Mouse (Mus musculus) kidney, adult 18-20 months (tissue): ENCODE measurements around the gene Agap1.

Experiments used
- DNase-seq: peaks from one replicate; pipeline ENCODE4 v3.0.0; 2021

The Agap1 gene

DNA sequence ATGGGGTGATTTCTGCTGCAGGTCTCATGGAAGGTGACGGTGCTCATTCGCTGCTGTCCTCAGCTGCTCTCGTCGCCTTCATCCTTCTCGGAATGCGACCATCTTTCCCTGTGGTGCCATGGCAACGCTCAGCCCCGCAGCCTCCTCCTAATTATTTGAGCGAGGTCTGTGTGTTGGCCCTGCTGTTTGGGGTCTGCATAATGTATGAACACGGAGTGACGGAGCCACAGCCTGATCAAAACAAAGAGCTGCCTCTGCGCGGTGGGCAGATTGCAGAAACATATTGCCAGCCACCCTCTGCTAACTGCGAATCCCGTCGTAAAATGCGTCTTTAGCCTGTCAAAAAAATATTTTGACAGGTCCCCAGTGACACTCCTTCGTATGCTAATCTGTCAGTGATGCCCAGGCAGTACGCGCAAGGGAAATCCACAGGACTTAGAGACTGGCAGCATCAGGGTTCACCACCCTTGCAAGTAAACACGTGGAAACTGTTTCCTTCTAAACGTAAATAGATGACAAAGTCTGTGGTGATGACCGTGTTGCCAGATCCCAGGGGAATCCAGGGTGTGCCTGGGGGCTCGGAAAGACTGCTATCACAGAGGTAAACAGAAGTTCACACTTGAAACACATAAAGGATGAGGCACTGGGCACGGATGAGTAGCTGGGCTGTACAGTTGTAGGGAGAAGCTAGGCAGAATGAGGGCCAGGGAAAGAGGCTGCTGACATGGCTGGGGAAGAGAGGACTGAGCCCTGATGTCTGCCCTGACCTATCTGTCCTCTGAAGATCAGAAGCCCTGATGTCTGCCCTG lies 95.7 kb downstream of the Agap1 start:
- no peak for DNase-seq

DNA sequence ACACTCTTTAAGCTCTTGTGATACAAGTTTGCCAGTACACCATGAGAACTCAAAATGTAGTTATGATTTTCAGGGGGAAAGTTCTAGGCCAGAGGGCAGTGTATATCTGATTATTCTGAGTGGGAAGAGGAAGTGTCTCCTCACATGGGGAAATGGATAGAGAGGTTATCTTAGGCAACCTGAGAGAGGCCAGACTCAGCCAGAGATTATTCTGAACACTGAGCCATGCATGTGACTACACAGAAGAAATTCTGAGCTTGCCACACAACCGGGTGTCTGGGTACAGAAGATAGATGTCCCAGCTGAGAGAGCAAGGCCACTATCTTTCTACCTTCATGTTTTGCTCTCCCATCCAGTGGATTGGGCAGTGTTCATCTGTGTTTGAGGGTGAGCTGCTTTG lies 97.9 kb downstream of the Agap1 start:
- DNase-seq, result no peak

DNA sequence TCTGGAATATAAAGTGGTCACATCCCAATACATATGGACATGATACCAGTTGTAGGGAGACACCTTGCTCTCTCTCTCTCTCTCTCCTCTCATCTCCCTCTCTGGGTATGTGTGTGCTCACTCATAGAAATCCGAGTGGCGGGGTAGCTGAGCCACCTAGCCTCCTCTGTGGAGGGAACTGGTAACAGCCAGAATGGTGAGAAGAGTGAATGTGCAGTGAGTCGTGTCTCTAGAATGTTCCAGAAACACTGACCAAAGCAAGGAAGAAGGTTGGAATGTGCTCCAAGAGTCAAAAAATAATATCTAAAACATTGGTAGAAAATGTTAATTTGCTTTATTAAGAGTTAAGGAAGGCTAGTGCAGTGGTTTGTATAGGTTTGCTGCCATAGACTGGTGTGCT lies 99.2 kb downstream of the Agap1 start:
- DNase-seq, result no peak

DNA sequence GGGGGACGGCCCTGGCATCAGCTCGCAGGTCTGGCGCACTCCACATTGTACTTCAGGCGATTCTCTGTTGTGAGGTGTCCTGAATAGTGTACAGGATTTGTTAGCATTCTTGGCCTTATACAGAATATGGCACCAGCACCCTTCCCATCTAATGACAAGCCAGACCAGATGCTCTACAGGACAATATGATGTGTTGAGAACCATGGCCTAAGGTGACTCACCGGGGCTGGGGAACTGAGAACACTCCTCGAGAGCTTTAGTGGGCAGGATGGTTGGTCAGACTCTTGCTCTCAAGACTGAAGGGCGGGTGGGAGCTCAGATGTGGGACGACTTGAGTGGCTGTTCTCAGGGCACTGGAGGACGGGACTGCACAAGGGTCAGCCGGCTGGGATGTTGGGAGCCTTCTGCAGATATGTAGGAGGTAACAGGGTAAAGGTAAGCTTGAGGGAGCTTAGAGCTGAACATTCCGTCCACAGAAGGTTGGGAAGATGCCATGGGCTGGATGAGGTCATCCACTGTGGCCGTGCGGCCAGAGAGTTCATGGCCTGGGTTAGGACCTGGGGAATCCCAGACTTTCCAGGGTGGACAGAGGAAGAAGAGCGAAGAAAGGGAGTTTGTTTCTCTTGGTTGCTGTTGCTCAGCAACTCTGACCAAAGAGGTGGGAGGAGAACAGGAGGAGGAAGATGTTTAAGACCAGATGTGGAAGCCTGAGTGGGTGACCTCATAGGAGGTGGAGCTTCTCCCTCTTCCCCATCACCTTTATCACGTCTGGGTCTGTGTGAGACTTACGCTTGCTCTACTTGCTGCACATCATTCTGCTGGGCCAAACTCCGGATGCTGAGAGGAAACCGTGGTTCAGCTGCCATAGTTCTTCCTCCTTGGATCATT lies 100.6 kb downstream of the Agap1 start:
- peak; percentile 81 for DNase-seq

DNA sequence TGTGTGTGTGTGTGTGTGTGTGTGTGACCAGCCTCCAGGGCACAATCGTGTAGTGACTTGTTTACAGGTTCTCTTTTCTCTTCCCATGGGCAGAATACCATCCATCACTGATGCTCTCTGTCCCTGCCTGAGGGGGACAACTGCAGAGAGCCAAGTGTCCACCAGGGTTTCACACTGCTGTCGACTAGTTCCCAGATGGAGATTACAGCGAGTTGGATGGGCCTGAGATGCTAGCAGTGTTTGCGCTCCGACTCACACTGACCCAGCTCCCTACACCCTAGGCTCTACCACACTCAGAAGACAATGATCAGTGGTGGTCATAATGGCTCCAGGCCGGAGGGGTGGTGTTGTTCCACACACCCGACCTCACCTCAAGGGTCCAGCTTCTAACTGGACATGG lies 101.4 kb downstream of the Agap1 start:
- no peak for DNase-seq

DNA sequence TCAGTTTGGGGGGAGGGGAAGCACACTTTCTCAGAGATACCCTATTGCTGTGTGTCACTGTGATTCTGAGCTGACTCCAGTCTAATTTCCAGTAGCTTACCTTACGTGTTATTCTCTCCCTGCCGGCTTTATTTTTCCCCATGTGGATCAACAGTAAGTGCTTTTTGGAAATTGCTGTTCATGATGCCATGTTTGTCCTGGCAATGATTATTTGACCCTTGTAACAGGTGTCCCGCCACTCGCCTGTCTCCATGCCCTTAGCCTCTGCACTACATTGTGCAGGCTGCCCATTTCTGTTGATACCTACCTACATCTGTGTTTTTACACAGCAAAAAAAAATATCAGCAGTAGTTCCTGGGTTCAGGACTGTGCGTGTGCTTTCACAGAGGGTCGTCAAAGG lies 102.8 kb downstream of the Agap1 start:
- DNase-seq, result no peak

DNA sequence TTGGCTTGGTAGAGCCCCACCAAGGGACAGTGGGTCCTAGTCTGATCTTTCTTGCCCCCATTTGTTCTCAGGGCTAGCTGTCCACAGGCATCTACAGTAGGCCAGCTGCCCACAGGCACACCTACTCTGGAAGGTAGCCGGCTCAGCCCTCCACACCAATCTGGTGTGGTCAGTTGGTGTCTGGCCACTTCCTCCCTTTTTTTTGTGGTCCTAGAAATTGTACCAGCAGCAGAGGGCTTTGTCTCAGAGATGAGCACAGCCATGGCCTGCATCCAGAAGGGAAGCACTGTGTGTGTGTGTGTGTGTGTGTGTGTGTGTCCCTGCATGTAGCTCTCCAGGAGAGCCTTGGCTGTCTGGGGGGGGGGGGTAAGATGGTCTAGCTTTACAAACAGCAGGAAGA lies 103.5 kb downstream of the Agap1 start:
- no peak for DNase-seq

DNA sequence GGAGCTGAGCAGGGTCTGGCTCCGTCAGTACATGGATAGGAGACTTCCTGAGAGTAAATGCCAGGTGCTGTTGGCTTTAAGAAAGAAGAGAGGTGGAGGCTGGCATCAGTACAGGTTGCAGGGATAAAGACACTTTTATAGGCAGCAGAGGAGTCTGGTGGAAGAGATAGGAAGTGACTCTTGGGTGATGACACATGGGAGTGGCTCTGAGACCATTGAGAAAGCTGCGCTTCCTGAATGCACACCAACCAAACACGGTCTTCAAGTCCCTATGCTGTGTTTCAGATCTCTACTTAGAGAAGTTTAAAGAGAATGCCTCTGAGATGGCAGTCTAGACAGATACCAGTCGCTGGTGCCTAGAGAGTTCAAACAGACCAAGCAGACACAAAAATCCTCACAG lies 108.8 kb downstream of the Agap1 start:
- DNase-seq, result no peak

DNA sequence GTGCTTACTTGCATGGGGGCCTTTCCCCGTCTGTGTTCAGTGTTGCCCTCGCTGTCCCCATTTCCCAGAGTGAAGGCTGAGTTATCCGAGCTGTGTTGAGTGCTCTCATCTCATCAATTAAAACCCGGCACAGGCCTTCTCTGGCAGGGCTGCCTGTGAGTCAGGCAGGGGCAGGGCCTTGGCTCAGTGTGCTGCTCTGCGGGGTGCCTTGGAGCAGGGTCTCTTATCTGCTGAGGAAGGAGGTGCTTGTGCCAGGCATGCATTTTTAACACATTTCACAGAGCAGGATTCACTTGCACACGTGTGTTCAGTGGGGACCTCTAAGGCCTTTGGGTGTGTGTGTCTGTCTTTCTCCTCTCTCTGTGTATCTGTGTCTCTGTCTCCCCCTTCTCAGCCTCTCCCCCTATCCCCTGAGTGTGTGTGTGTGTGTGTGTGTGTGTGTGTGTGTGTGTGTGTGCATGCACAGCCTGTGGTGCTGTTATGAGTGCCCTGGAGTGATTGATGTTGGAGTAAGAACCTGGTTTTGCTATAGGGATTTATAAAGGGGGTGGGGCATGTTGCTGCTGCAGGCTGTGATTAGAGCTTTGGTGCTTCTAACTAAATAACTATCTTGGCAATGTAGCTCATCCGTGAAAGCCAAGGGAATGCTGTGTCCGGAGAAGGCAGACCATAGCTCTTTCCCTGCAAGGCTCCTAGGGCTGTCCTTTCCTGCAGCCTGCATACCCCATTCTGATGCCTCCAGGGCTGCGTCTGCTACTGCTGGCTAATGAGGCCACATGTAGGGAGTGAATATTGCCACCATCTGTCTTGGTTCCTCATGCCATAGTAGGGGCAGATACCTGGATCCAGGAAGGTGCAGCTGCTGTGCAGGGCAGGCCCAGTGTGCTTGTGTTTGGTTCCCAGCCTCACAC lies 112.2 kb downstream of the Agap1 start:
- DNase-seq, result no peak

DNA sequence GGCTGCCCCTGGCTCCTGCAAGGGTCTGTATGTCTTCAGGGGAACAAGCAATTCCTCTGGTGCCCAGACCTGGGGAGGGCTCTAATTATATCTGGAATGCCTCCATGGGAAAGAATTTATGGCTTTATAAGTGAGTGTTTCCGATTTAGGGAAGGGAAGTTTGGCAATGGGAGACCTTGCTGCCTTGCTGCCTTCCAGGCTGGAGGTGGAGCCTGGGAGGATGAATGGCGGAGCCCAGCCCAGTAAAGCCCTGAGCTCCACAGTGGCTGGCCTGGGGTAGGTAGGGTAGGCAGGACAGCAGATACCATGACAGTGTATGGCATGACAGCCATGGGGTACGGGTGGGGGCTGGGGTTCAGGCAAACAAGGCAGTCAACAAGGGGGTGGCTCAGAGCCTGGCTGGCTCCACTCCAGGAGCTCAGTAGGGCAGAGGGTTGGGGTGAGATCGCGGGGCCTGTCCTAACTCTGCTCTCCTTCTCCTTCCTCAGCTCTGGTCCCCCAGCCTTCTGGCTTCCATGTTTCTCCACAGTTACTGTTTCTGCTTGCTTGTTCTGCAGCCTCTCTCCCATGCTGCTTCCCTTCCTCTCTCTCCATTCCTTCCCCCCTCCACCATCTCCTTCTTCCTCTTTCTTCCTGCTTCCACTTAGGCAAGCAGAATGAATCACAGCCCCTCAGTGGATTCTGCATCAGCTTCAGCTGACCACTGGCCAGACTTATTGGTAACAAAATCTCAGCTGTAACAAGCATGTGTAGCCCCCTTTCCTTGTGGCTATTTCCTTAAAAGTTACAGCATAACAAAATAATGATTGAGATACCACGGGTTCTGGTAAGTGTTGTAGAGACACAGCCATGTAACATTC lies 114.2 kb downstream of the Agap1 start:
- no peak for DNase-seq

DNA sequence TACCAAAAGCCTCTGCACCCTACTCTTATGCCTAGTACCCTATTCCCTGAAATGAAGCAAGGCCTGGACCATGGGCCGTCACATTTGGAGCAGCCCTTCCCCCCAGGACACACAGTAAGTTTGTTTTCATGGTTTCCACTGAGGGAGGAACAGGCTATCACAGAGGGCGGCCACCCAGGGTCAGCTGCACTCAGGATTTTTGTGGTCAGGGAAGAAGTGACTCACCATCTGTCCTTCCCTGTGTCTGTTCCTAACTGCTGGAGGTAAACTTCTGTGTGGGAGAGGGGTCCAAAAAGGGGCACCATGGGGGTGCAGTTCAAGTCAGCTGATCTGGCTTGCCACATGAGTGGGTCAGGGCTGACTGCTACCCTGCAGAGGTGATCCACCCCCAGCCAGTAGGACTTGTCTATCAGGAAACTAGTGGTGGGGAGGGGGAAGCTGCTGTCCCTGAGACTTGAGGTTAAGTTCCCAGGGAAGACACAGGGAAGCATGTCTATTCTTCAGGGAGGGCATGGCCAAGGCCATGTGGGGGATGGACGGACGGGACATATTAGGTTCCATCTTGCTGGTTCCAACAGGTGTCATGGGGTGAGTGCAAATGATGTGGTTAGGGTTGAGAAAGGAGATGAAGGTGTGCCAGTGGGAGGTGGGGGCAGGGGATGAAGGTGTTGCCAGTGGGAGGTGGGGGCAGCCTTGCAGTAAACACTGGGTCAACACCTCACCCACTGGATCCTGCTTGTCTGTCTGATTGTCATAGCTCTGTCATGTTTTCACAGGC lies 116.1 kb downstream of the Agap1 start:
- no peak for DNase-seq

DNA sequence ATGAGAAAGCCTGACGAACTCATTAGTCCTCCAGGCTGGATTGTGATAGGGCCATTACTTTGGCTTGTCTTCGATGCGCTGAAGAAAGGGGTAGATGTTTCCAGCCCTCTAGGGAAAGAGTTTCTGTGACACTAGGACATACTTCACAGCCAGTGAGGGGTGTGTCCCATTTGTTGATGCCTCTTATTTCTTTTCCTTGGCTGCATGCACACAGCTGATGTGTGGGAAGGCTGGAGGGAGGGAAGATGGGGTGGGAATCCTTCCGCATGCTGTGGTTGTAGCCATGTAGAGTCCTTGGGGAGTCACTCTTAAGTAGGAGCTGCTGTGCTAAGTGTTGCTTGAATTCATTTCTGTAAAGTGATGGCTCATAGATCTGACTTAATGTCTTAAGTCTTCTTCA lies 118.9 kb downstream of the Agap1 start:
- DNase-seq, result no peak

DNA sequence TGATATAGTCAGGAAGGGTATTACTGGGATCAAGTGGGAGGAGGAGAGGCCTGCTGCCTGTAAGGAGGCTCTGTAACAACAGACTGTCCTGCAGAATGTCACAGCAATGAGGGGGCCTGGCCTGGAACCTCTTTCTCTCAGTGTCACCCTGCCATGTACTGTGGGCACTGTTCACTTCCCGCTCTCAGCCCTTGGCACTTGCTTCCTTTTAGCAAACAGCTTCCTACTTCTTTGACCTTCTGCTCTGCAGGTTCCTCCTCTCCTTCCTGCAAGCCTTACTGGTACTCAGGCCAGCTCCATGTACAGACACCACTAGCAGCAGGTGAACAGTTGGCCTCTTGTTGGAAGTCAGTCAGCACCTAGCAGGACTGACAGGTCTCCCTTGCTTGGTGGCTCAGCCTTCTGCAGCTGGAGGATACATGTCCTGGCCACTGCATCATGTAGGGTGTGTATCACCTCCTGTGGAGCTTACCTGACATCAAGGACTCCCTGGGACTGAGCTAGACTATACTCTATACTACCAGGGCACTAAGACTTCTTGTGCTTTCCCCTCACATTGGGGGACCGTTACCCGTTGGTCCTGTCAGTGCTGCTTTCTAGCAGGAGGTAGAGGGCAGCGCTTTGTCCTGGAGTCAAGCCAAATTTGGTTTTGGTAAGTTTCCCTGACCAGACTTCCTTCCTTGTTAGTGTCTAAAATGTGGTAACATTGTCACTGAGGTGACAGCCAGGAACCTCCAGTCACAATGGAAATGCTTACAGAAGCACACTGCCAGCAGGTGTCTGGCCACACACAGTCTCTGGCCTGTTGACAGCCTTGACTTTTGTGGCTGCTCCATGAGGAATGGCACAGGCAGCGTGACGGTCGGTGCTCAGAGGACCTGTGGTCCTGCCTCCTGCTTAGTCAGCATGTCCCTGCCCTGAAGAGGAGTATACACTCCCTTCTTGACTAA lies 120.6 kb downstream of the Agap1 start:
- DNase-seq, result peak; percentile 36

DNA sequence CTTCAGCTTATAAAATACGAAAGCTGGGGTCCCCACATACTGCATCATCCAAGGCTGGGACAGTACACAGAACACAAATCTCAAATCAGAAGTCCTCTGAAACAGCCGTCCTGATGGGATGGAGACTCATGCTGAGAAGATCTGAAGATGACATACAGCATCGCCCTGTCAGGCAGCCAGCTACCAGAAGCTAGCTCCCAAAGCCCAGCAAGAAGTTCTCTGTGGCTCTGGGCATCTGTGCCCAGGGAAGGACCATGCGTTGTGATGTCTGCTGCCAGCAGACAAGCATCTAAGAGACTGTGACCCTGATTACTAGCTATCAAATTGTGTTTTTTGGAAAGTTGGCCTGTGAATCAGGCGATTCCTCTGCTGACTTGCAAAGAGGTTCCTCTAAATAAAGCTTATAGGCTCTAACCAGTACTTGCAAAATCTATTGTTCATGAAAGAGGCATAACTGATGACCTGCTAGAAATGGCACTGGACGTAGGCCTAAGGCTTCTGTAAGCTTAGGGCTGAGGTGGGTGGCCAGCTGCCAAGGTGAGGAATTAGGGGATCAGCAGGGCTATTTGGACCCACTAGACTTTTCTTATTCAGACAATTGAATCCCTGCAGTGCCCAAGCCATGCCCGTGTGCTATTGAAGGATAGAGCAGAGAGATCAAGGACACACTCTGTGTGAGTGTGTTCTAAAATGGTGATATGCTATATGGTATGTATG lies 121.7 kb downstream of the Agap1 start:
- DNase-seq, result no peak

DNA sequence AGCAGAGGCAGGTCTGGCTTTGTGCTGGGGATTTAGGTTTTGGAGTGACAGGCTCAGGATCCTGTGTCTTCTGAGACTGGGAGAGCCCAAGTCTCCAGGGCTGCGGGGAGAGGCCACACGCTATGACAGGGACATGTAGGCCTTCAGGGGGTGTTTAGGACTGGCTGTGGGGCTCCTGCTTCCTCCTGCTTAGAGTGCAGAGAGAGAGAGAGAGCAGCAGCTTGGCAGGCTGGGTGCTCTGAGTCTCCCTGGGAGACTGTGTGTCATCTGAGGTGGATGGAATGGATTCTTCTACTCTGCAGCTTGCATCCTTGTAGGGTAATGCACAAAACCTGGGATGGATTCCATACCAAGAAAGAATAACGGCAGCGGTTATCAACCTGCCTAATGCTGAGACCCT lies 122.4 kb downstream of the Agap1 start:
- DNase-seq, result peak; percentile 33

DNA sequence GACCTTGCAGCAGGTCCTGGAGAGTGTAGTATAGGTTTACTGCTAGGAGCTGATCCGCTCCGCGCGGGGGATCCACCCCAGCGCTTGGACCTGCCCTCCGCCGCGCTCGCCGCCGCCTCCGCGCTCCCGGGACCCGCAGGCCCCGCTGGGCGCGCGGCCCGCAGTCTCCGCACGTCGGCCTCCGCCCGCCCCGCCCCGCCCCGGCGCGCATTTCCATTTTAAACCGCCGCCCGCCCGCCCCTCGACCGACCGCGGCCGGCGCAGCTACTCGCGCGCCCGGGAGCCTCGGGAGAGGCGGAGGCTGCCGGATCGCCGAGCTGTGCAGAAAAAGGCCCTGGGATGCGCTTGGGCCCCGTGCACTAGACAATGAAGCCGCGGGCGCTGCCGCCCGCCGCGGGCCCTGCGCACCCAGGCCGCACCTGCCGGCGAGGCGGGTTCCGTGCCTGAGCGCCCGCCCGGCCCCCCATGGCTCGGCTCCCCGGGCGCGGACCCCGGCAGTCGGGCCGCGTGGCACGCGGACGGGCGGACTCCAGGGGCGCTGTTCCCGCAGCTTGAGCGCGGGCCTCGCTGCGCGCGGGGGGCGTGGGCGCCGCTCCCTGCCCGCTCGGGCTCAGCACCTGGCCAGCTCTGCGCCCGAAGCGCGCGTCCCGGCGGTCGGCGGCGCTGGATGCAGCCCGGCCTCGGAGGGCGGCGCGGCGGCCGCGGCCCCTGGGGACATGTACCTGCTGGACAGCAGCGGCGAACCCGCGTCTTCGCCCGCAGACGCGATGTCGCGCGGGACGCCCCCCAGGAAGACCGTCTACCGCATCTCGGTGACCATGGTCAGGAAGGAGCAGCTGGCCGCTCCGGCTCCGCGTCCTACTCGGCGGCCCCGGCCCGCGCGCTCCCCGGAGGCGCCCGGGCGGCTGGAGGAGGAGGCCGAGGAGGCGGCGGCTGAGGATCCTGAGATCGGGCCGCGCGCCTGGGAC lies 125.7 kb downstream of the Agap1 start:
- peak; percentile 82 for DNase-seq

DNA sequence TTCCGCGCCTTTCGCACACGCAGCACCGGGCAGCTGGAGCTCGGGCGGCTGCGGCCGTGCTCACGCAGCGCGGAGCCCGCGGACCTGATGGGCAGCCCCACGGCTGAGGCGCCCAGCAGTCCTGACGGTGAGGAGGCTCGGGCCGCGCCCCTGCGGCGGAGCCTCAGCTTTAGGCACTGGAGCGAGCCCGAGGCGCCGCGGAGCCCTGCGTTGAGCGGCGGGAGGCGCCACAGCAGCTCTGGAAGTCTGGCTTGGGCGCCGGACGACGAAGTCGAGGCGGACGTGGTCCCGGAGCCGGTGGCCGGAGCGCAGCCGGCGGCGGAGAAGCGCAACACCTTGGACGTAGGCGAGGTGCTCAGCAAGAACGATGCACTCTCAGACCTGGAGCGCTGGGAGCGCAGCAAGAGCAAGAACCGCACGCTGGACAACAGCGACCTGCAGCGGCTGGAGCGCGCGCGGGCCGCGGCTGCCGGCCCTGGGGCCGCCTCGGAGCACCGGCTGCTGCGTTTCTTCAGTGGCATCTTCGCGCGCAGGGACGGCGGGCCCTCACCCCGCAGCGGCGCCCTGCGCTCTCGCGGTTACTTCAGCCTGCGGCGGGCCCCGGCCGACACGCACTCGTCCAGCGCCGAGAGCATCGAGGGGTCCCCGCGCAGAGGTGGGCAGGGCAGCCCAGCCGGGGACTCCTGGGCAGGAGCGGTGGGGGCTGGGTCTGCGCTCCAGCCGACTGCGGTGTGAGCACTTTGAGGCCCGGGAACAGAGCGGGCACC lies 126.6 kb downstream of the Agap1 start:
- peak; percentile 59 for DNase-seq
